Mouse (Mus musculus): ENCODE data around the gene Nrde2. TPM values are rescaled to one million over a fixed set of nuclear protein-coding genes. Genes with fewer than 3 reads are reported as not detected.

The Nrde2 gene
- total and polyA plus RNA-seq, 2 experiments from 2014 or later, result 7.7 to 13.7 TPM

DNA sequence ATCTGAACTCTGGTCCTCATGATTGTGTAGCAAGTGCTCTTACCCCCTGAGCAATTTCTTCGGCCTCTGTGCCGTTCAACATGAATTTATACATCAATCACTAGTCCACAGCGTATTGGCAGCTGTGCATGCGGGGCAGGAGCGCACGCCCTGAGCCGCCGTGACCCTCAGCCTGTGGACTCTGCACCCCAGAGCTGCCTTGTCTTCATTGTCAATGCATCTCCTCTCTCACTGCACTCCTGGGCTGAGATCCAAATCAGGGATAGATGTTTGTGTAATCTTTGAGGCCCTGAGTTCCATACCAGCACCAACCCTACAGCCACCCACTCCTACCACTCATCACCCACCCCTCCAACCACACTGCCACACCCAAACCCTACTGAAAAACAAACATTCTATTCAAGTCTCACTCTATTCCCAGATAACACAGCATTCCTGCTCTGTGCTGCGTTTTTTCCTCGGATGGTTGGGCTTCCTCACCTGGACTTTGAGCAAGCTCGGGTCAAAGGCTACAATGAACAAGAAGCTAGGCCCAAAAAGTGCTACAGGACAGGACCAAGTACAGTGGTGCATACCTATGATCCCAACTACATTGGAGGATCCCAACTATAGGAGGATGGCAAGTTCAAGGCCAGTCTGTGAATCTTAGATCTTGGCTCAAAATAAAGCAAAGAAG, 16.5 kb downstream of the Nrde2 start:
- H3K9me3 ChIP-seq (replicated peaks; ENCODE audit: control insufficient read depth, low read length), result no peaks in the 10 kb centered on the region
- H3K27me3 ChIP-seq (ENCODE audit: control insufficient read depth, insufficient read depth, low read length), result no peaks in the 10 kb centered on the region
- H3K27ac ChIP-seq (ENCODE audit: low read depth), result no peak overlapping the region
- 85% methylated on average over 11 of the region's 11 CpGs for WGBS
- H3K4me3 ChIP-seq (ENCODE audit: low read depth, low read length), result no peak overlapping the region
- H3K4me1 ChIP-seq (ENCODE audit: control insufficient read depth, insufficient read depth), result no peaks in the 10 kb centered on the region
- DNase-seq (ENCODE audit: low spot score) (no peak), ATAC-seq (ENCODE audit: insufficient read depth, low read depth) (no peak)
- H3K4me2 ChIP-seq (ENCODE audit: low read depth, low read length), result no peak overlapping the region
- H3K36me3 ChIP-seq (replicated peaks; ENCODE audit: control insufficient read depth, insufficient read depth, low read length), result peaks cover 92% of the 10 kb centered on the region
- no peak overlapping the region for H3K9ac ChIP-seq (replicated peaks; ENCODE audit: low read depth, low read length)
- TF ChIP-seq CTCF (IDR thresholded peaks at IDR 0.05; ENCODE audit: low read depth), result no peak

DNA sequence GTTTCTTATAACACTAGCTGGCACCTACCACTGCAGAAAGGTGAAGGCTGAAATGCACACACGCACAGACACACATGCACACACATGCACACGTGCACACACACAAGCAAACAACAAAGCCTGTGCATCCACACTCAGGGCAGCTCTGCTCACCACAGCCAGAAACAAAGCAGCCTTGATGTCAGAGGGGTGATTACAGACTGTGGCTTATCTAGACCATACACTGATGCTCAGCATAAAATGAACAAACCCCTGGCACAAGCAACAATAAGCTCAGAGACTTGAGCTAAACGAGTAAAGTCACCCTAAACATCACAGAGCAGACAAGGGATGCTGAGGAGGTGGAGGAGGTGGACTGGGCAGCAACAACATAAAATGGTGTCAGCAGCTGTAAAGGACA, 24.3 kb downstream of the Nrde2 start:
- no peak overlapping the region for H3K9ac ChIP-seq (replicated peaks; ENCODE audit: low read depth, low read length)
- no peak for DNase-seq (ENCODE audit: low spot score)
- peaks cover 84% of the 10 kb centered on the region for H3K36me3 ChIP-seq (replicated peaks; ENCODE audit: control insufficient read depth, insufficient read depth, low read length)

GRCm38 (mm10) chr12:100134395-100134936, 25.0 kb downstream of the Nrde2 start:
- no peak overlapping the region for H3K4me2 ChIP-seq (ENCODE audit: low read depth, low read length)
- no peak overlapping the region for H3K4me3 ChIP-seq (ENCODE audit: low read depth, low read length)
- H3K27ac ChIP-seq (ENCODE audit: low read depth), result no peak overlapping the region
- H3K4me1 ChIP-seq (ENCODE audit: control insufficient read depth, insufficient read depth), result no peaks in the 10 kb centered on the region
- no peak for ATAC-seq (ENCODE audit: insufficient read depth, low read depth)
- H3K36me3 ChIP-seq (replicated peaks; ENCODE audit: control insufficient read depth, insufficient read depth, low read length), result peaks cover 80% of the 10 kb centered on the region
- TF ChIP-seq EP300 (IDR thresholded peaks at IDR 0.05; ENCODE audit: low read depth) (no peak), CTCF (IDR thresholded peaks at IDR 0.05; ENCODE audit: low read depth) (no peak)
- DNase-seq (ENCODE audit: low spot score), result no peak
- no peak overlapping the region for H3K9ac ChIP-seq (replicated peaks; ENCODE audit: low read depth, low read length)
- WGBS, result 71% methylated on average over 11 of the region's 11 CpGs
- H3K27me3 ChIP-seq (ENCODE audit: control insufficient read depth, insufficient read depth, low read length), result no peaks in the 10 kb centered on the region
- no peaks in the 10 kb centered on the region for H3K9me3 ChIP-seq (replicated peaks; ENCODE audit: control insufficient read depth, low read length)

More for the DNA sequence above, 24.3 kb downstream of the Nrde2 start:
- ATAC-seq (ENCODE audit: insufficient read depth, low read depth), result no peak
- Histone ChIP-seq H3K27me3 (ENCODE audit: control insufficient read depth, insufficient read depth, low read length) (no peaks in the 10 kb centered on the region), H3K4me1 (ENCODE audit: control insufficient read depth, insufficient read depth) (no peaks in the 10 kb centered on the region), H3K4me3 (ENCODE audit: low read depth, low read length) (no peak overlapping the region), H3K4me2 (ENCODE audit: low read depth, low read length) (no peak overlapping the region), H3K27ac (ENCODE audit: low read depth) (no peak overlapping the region), H3K9me3 (replicated peaks; ENCODE audit: control insufficient read depth, low read length) (no peaks in the 10 kb centered on the region)
- WGBS, result 82% methylated on average over 3 of the region's 3 CpGs
- TF ChIP-seq EP300 (IDR thresholded peaks at IDR 0.05; ENCODE audit: low read depth) (no peak), CTCF (IDR thresholded peaks at IDR 0.05; ENCODE audit: low read depth) (no peak)

DNA sequence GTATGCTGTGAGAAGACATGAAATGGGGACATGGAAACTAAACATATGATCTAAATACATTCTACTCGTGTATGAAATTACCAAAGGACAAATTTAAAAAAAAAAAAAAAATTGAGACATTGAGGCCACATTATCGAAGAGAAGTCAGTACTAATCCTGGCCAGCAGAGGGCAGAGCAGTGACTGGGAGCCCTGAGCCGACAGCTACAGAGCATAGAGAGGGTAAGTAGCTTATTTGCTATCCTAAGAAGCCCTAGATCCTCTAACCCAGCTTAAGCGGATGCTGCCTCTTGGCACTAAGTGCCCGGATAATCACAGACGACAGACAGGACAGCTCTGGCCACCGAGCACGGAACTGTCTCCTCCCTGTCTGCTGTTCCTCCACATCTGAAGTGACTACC, 27.8 kb downstream of the Nrde2 start:
- Histone ChIP-seq H3K4me1 (ENCODE audit: control insufficient read depth, insufficient read depth) (peaks cover 7% of the 10 kb centered on the region; the same call in 1 of the 2 replicates), H3K9me3 (replicated peaks; ENCODE audit: control insufficient read depth, low read length) (no peaks in the 10 kb centered on the region), H3K4me3 (ENCODE audit: low read depth, low read length) (no peak overlapping the region), H3K4me2 (ENCODE audit: low read depth, low read length) (no peak overlapping the region), H3K36me3 (replicated peaks; ENCODE audit: control insufficient read depth, insufficient read depth, low read length) (peaks cover 56% of the 10 kb centered on the region), H3K27me3 (ENCODE audit: control insufficient read depth, insufficient read depth, low read length) (no peaks in the 10 kb centered on the region), H3K27ac (ENCODE audit: low read depth) (no peak overlapping the region), H3K9ac (replicated peaks; ENCODE audit: low read depth, low read length) (no peak overlapping the region)
- peak; percentile 83 for TF ChIP-seq CTCF (IDR thresholded peaks at IDR 0.05; ENCODE audit: low read depth)
- no peak for TF ChIP-seq EP300 (IDR thresholded peaks at IDR 0.05; ENCODE audit: low read depth)
- WGBS, result 32% methylated on average over 8 of the region's 8 CpGs
- peak; percentile 39 for DNase-seq (ENCODE audit: low spot score)
- ATAC-seq (ENCODE audit: insufficient read depth, low read depth), result no peak

DNA sequence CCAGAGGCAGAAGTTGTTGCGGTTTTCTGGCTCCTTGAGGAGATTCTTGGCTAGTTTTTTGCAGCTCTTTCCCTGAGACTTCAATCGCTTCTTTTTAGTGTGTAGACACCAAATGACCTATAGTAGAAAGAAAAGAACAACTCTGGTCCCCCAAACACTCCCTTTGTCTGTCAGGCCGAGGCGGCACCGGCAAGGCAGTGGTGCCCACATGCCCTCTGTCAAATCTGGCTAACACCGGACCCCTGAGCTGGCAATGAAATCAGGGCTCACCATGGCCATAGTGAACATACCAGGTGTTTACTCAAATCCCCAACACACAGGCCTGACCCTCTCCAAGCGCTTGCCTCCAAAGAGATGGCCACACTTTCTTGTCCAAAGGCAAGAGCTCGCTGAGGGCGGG, 28.3 kb downstream of the Nrde2 start:
- ATAC-seq (ENCODE audit: insufficient read depth, low read depth), result no peak
- no peak for DNase-seq (ENCODE audit: low spot score)
- Histone ChIP-seq H3K4me1 (ENCODE audit: control insufficient read depth, insufficient read depth) (peaks cover 7% of the 10 kb centered on the region; the same call in 1 of the 2 replicates), H3K9me3 (replicated peaks; ENCODE audit: control insufficient read depth, low read length) (no peaks in the 10 kb centered on the region), H3K9ac (replicated peaks; ENCODE audit: low read depth, low read length) (no peak overlapping the region), H3K4me2 (ENCODE audit: low read depth, low read length) (no peak overlapping the region), H3K4me3 (ENCODE audit: low read depth, low read length) (no peak overlapping the region), H3K27me3 (ENCODE audit: control insufficient read depth, insufficient read depth, low read length) (no peaks in the 10 kb centered on the region), H3K27ac (ENCODE audit: low read depth) (no peak overlapping the region), H3K36me3 (replicated peaks; ENCODE audit: control insufficient read depth, insufficient read depth, low read length) (peaks cover 53% of the 10 kb centered on the region)
- no peak for TF ChIP-seq CTCF (IDR thresholded peaks at IDR 0.05; ENCODE audit: low read depth)
- no peak for TF ChIP-seq EP300 (IDR thresholded peaks at IDR 0.05; ENCODE audit: low read depth)
- 88% methylated on average over 9 of the region's 9 CpGs for WGBS

Data from heart, postnatal 0 days (tissue).